Mouse (Mus musculus): ENCODE measurements at regions not wholly inside any gene's neighbourhood (a gene's known extent, or its start where the extent isn't known, plus 50 kb on each side); places are given as distances from the start of the nearest gene placed in this dataset.

- no peaks in the 10 kb centered on the region for H3K9me3 ChIP-seq
- no peaks in the 10 kb centered on the region for H3K4me1 ChIP-seq
- H3K4me3 ChIP-seq: no peak overlapping the region
- ATAC-seq (replicated peaks): no peak
- no peak overlapping the region for H3K27ac ChIP-seq
- H3K27me3 ChIP-seq (replicated peaks): no peaks in the 10 kb centered on the region
- H3K9ac ChIP-seq: no peak overlapping the region
- no peak overlapping the region for H3K4me2 ChIP-seq
- H3K36me3 ChIP-seq (replicated peaks): no peaks in the 10 kb centered on the region
Observed at GRCm38 (mm10) chr9:111900196-111900595, 210.0 kb upstream of the Stac start.

GRCm38 (mm10) chr9:111897626-111898025 lies 207.5 kb upstream of the Stac start:
- no peak overlapping the region for H3K27ac ChIP-seq
- WGBS: 74% methylated on average over 5 of the region's 5 CpGs

DNA sequence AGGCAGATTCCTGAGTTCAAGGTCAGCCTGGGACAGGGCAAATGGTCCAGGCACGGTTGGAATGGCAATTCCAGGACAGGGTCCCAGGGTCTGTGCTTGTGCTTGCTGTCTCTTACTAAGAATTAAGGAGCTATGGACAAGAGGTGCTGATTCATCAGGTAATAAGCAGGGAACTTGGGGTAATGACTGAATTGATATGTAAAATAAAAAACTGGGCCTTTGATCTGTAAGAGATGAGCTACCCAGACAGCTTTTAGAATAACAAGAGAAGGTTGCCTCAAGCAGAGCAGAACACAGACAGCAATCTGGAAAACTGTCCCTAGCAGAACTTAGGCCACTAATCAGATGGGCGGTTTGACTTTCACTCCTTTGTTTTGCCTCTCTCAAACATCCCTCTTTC lies 189.6 kb upstream of the Stac start:
- no peak overlapping the region for H3K9ac ChIP-seq
- no peak for ATAC-seq (replicated peaks)
- H3K36me3 ChIP-seq (replicated peaks): no peaks in the 10 kb centered on the region
- no peaks in the 10 kb centered on the region for H3K9me3 ChIP-seq
- no peak overlapping the region for H3K4me3 ChIP-seq
- H3K27me3 ChIP-seq (replicated peaks): no peaks in the 10 kb centered on the region
- H3K4me2 ChIP-seq: no peak overlapping the region
- 62% methylated on average over 2 of the region's 2 CpGs for WGBS
- H3K4me1 ChIP-seq: no peaks in the 10 kb centered on the region
- H3K27ac ChIP-seq: no peak overlapping the region

More at GRCm38 (mm10) chr9:111897626-111898025, 207.5 kb upstream of the Stac start:
- H3K4me2 ChIP-seq: no peak overlapping the region
- no peaks in the 10 kb centered on the region for H3K4me1 ChIP-seq
- ATAC-seq (replicated peaks): no peak
- H3K4me3 ChIP-seq: no peak overlapping the region
- H3K27me3 ChIP-seq (replicated peaks): no peaks in the 10 kb centered on the region
- no peaks in the 10 kb centered on the region for H3K36me3 ChIP-seq (replicated peaks)
- no peaks in the 10 kb centered on the region for H3K9me3 ChIP-seq
- no peak overlapping the region for H3K9ac ChIP-seq

- H3K4me2 ChIP-seq: no peak overlapping the region
- no peaks in the 10 kb centered on the region for H3K9me3 ChIP-seq
- H3K9ac ChIP-seq: no peak overlapping the region
- 87% methylated on average over 5 of the region's 5 CpGs for WGBS
- H3K36me3 ChIP-seq (replicated peaks): no peaks in the 10 kb centered on the region
- H3K4me3 ChIP-seq: no peak overlapping the region
- no peaks in the 10 kb centered on the region for H3K4me1 ChIP-seq
- no peak overlapping the region for H3K27ac ChIP-seq
- ATAC-seq (replicated peaks): no peak
- no peaks in the 10 kb centered on the region for H3K27me3 ChIP-seq (replicated peaks)
Observed at GRCm38 (mm10) chr9:111876846-111877245, 186.7 kb upstream of the Stac start.

GRCm38 (mm10) chr9:111870466-111870865 lies 180.3 kb upstream of the Stac start:
- H3K4me2 ChIP-seq: no peak overlapping the region
- ATAC-seq (replicated peaks): no peak
- H3K9ac ChIP-seq: no peak overlapping the region
- no peaks in the 10 kb centered on the region for H3K27me3 ChIP-seq (replicated peaks)
- 78% methylated on average over 7 of the region's 7 CpGs for WGBS
- H3K9me3 ChIP-seq: no peaks in the 10 kb centered on the region
- peak overlapping the region; percentile 58 for H3K27ac ChIP-seq
- H3K4me1 ChIP-seq: peaks cover 8% of the 10 kb centered on the region; the same call in 1 of the 2 replicates
- H3K4me3 ChIP-seq: no peak overlapping the region
- no peaks in the 10 kb centered on the region for H3K36me3 ChIP-seq (replicated peaks)

DNA sequence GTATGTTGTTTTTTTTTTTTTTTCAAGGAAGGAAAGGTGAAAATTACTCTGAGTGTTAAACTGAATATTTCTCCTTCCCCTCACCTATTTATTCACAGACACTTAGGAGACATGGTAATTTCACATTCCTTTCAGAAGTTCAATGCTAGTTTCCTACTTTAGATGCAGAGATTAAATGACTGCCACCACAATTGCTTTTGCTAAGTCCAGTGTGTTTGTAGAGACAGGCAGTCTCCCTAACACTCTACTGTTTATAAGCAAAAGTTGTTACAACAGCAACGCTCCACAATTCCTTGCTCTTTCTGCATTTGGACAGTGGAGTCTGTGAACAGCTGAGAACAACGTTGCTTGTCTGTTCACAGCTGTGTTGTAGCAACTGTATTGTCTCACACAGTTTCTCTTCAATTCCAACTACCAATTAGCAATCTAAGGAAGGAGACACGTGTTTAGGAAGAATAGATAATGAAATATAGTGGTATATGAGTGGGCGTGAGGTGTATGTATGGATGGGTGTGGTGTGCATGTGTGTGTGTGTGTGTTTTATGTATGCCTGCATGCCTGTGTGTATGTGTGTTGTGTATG lies 179.7 kb upstream of the Stac start:
- ATAC-seq (replicated peaks): no peak
- peaks cover 8% of the 10 kb centered on the region; the same call in 1 of the 2 replicates for H3K4me1 ChIP-seq
- H3K27ac ChIP-seq: peak overlapping the region; percentile 58
- H3K4me2 ChIP-seq: no peak overlapping the region
- H3K27me3 ChIP-seq (replicated peaks): no peaks in the 10 kb centered on the region
- no peak overlapping the region for H3K9ac ChIP-seq
- no peak overlapping the region for H3K4me3 ChIP-seq
- WGBS: 62% methylated on average over 4 of the region's 4 CpGs
- no peaks in the 10 kb centered on the region for H3K9me3 ChIP-seq
- no peaks in the 10 kb centered on the region for H3K36me3 ChIP-seq (replicated peaks)

DNA sequence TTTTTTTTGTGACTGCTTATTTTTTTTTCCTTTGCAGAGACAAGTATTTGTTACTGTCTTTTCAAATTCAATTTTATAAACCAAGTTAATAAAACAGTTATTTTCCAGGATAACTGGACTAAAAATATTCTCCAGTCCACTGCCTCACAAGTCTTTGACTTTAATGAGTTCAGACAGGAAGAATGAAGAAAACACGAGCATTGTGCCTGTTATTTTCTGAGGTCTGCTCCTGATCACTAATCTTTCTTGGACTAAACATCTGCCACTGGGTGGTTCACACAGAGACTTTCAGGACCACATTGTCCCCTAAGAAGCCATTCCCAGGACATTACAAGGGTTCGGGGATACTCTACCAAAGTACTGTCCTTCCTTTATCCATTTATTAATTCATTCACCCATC lies 167.9 kb upstream of the Stac start:
- H3K4me1 ChIP-seq: no peaks in the 10 kb centered on the region
- H3K4me3 ChIP-seq: no peak overlapping the region
- no peak overlapping the region for H3K9ac ChIP-seq
- no peak for ATAC-seq (replicated peaks)
- H3K9me3 ChIP-seq: no peaks in the 10 kb centered on the region
- 60% methylated on average over 2 of the region's 2 CpGs for WGBS
- H3K4me2 ChIP-seq: no peak overlapping the region
- H3K27me3 ChIP-seq (replicated peaks): no peaks in the 10 kb centered on the region
- H3K27ac ChIP-seq: no peak overlapping the region
- no peaks in the 10 kb centered on the region for H3K36me3 ChIP-seq (replicated peaks)

- Histone ChIP-seq H3K4me3 (no peak overlapping the region), H3K4me1 (no peaks in the 10 kb centered on the region), H3K27me3 (replicated peaks) (no peaks in the 10 kb centered on the region), H3K9ac (no peak overlapping the region), H3K36me3 (replicated peaks) (no peaks in the 10 kb centered on the region), H3K9me3 (no peaks in the 10 kb centered on the region), H3K27ac (no peak overlapping the region), H3K4me2 (no peak overlapping the region)
- 73% methylated on average over 7 of the region's 7 CpGs for WGBS
- ATAC-seq (replicated peaks): no peak
Observed at GRCm38 (mm10) chr9:111854976-111855375, 164.8 kb upstream of the Stac start.

DNA sequence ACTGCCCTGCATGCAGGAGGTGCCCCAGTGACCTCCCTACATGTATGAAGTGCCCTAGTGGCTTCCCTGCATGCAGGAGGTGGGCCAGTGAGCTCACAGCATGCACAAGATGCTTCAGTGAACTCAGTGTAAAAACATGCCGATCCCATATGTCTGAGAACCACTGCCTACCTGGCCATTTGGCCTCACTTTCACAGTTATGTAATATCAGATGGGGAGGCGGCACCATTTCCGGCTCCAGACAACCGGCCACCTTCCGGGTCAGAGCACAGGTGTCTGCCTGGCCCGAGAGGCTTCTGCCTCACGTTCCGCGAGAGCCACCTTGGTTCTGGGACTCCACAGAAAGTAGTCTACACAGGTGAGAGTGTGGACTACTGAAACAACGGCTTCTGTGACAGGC lies 156.2 kb upstream of the Stac start:
- no peaks in the 10 kb centered on the region for H3K36me3 ChIP-seq (replicated peaks)
- 93% methylated on average over 10 of the region's 10 CpGs for WGBS
- no peaks in the 10 kb centered on the region for H3K27me3 ChIP-seq (replicated peaks)
- ATAC-seq (replicated peaks): no peak
- no peak overlapping the region for H3K9ac ChIP-seq
- H3K4me3 ChIP-seq: no peak overlapping the region
- H3K4me1 ChIP-seq: no peaks in the 10 kb centered on the region
- no peak overlapping the region for H3K4me2 ChIP-seq
- no peaks in the 10 kb centered on the region for H3K9me3 ChIP-seq
- H3K27ac ChIP-seq: no peak overlapping the region

- no peak overlapping the region for H3K9ac ChIP-seq
- H3K4me2 ChIP-seq: no peak overlapping the region
Observed at GRCm38 (mm10) chr9:111841151-111841550, 151.0 kb upstream of the Stac start.

DNA sequence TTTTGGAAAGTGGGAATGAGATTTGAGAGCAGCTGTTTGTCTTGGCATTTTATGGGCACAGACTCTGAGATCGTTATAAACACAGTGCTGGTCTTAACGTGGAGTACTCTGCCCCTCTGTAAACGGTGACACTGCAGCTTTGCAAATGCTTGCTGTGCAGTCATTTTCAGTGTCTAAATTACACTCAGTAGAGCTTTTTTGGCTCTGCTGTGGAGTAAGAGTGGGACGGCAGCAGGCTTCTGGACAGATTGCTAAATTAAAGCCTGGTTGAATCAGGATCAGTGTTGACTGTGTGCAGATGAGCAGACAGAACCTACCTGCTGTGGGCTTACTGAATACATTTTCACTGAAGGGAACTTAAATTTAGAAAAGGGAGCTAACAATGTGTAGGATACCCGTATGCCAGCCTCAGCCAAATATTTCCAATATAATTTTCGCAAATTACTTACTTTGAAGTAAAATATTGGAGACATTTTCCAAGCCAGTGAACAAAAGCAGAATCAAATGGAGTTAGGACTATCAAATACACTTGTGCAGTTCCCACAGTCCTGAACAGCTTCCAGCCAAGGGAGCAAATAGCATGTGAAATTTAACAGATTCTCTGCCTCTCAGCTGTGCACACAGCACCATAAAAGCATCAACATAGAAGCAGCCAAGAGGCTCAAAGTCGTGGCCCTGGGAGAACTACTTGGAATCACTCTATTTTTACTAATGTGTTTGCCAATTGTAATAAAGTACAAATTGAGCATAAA lies 148.1 kb upstream of the Stac start:
- H3K4me1 ChIP-seq: 0 out of 2 replicates have a peak, but pooled peaks cover 3% of the 10 kb centered on the region
- no peak for ATAC-seq (replicated peaks)
- H3K27me3 ChIP-seq (replicated peaks): no peaks in the 10 kb centered on the region
- H3K27ac ChIP-seq: 0 out of 2 replicates have a peak overlapping the region, but pooled peaks have one; percentile 21
- H3K9ac ChIP-seq: no peak overlapping the region
- H3K4me3 ChIP-seq: no peak overlapping the region
- H3K9me3 ChIP-seq: no peaks in the 10 kb centered on the region
- no peaks in the 10 kb centered on the region for H3K36me3 ChIP-seq (replicated peaks)
- H3K4me2 ChIP-seq: no peak overlapping the region
- 72% methylated on average over 7 of the region's 7 CpGs for WGBS

More at GRCm38 (mm10) chr9:111841151-111841550, 151.0 kb upstream of the Stac start:
- WGBS: 88% methylated on average over 6 of the region's 6 CpGs
- no peaks in the 10 kb centered on the region for H3K36me3 ChIP-seq (replicated peaks)
- no peak overlapping the region for H3K4me3 ChIP-seq
- H3K27ac ChIP-seq: no peak overlapping the region
- H3K9me3 ChIP-seq: no peaks in the 10 kb centered on the region
- 0 out of 2 replicates have a peak, but pooled peaks cover 3% of the 10 kb centered on the region for H3K4me1 ChIP-seq
- no peaks in the 10 kb centered on the region for H3K27me3 ChIP-seq (replicated peaks)
- no peak for ATAC-seq (replicated peaks)

GRCm38 (mm10) chr9:111822094-111822493 lies 131.9 kb upstream of the Stac start:
- Histone ChIP-seq H3K27me3 (replicated peaks) (no peaks in the 10 kb centered on the region), H3K4me1 (no peaks in the 10 kb centered on the region), H3K27ac (no peak overlapping the region), H3K36me3 (replicated peaks) (no peaks in the 10 kb centered on the region), H3K9me3 (no peaks in the 10 kb centered on the region), H3K9ac (no peak overlapping the region), H3K4me2 (no peak overlapping the region), H3K4me3 (no peak overlapping the region)
- WGBS: 89% methylated on average over 1 of the region's 1 CpGs
- ATAC-seq (replicated peaks): no peak

DNA sequence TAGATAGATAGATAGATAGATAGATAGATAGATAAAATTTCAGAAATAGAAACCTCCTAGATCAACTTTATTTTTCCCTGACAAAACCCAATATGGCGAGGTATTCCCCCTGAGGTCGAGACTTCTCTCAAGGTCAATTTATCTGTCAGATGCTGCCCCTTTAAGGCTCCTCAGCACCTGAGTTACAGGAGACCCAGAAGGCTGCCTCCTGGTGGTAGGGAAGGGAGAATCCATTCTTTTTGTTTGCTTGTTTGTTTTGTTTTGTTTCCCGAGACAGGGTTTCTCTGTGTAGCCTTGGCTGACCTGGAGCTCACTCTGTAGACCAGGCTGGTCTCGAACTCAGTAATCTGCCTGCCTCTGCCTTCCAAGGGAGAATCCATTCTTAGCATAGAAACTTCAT lies 127.3 kb upstream of the Stac start:
- Histone ChIP-seq H3K27me3 (replicated peaks) (no peaks in the 10 kb centered on the region), H3K4me3 (no peak overlapping the region), H3K36me3 (replicated peaks) (no peaks in the 10 kb centered on the region), H3K9ac (no peak overlapping the region), H3K4me2 (no peak overlapping the region), H3K4me1 (no peaks in the 10 kb centered on the region), H3K27ac (no peak overlapping the region), H3K9me3 (no peaks in the 10 kb centered on the region)
- ATAC-seq (replicated peaks): no peak
- WGBS: 75% methylated on average over 4 of the region's 4 CpGs
